Comparison of ENCODE assay signal across 12 mouse cellular contexts in genomic region chr9:103941176-103941900, GRCm38 (mm10).
"Had no signal": no experiment of that assay in that cellular context is flagged by ENCODE, and none has a peak within 500 bp of the region (broad histone marks: within the 10 kb centered on the region; RNA-seq: fewer than 3 reads in every experiment).

No protein-coding gene starts in this region.

- H3K9ac ChIP-seq: kidney, embryonic 15.5 days; limb, embryonic 13.5 days; liver, embryonic 14.5 days; midbrain, embryonic 13.5 days; neural tube, embryonic 12.5 days had no signal

- H3K4me2 ChIP-seq: kidney, embryonic 15.5 days; limb, embryonic 13.5 days; midbrain, embryonic 13.5 days; neural tube, embryonic 12.5 days had no signal

- H3K4me1 ChIP-seq: kidney, embryonic 15.5 days; limb, embryonic 13.5 days; neural tube, embryonic 12.5 days had no signal

- H3K27ac ChIP-seq: kidney, embryonic 15.5 days; limb, embryonic 13.5 days; liver, embryonic 14.5 days; midbrain, embryonic 13.5 days; neural tube, embryonic 12.5 days; stomach, postnatal 0 days had no signal

- H3K27me3 ChIP-seq: kidney, embryonic 15.5 days; limb, embryonic 13.5 days; midbrain, embryonic 13.5 days; neural tube, embryonic 12.5 days had no signal

- DNase-seq: kidney, postnatal 14 days; left cerebral cortex, postnatal 4 days; lung, adult 18-20 months; lung, postnatal 36 days; thymus, adult 2 months; thymus, postnatal 25 days had no signal

- H3K9me3 ChIP-seq: kidney, embryonic 15.5 days; midbrain, embryonic 13.5 days; neural tube, embryonic 12.5 days had no signal

- H3K4me3 ChIP-seq: kidney, embryonic 15.5 days; limb, embryonic 13.5 days; midbrain, embryonic 13.5 days; neural tube, embryonic 12.5 days had no signal

- H3K36me3 ChIP-seq: kidney, embryonic 15.5 days; limb, embryonic 13.5 days; midbrain, embryonic 13.5 days; neural tube, embryonic 12.5 days had no signal

- ATAC-seq: midbrain, embryonic 13.5 days had no signal
